Mouse (Mus musculus): ENCODE results near the gene Dgkz. TPM values are rescaled to one million over a fixed set of nuclear protein-coding genes. Genes with fewer than 3 reads are reported as not detected.

Dgkz gene
- polyA plus RNA-seq, 1 experiment from 2014 or later: 41.6 TPM

DNA sequence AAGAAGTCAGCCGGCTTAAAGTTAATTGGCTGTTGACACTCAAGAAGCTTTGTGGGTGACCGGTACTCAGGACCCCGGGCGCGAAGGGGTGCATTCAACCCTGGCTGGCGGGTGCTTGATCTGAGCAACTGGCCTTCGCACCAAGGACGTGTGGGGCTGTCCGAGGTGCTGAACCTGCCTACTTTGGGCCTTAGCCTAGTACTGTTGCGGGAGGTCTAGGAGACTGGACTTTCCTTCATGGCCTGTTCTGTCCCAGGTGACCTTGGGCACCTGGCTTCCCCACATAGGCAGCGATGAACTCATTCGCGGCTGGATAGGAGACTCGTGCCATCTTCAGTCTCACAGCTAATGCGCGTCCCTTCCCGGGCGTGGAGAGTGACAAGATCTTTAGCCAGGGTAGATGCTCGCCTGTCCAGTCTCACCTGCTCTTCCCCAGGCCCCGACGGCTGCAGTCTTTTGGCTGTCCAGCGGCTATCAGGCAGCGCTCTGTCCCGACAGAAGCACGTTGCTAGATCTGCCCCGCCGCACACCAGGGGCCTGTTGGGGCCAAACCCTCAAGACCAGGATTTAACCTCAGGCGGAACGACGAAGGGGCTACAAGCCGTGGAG, 54.4 kb downstream of the Dgkz start:
- no peak; the same call in 1 of the 2 replicates for ATAC-seq (ENCODE audit: low FRiP score, low read depth)
- H3K4me3 ChIP-seq: peak overlapping the region; percentile 55
- H3K9ac ChIP-seq: peak overlapping the region; percentile 60; the same call in 1 of the 2 replicates
- H3K9me3 ChIP-seq: no peaks in the 10 kb centered on the region
- peaks cover 22% of the 10 kb centered on the region for H3K4me1 ChIP-seq
- peaks cover 27% of the 10 kb centered on the region for H3K36me3 ChIP-seq
- no peak overlapping the region for H3K27ac ChIP-seq
- peak overlapping the region; percentile 91 for H3K4me2 ChIP-seq (replicated peaks)
- H3K27me3 ChIP-seq (replicated peaks): peaks cover 49% of the 10 kb centered on the region
- WGBS: 6% methylated on average over 31 of the region's 31 CpGs

DNA sequence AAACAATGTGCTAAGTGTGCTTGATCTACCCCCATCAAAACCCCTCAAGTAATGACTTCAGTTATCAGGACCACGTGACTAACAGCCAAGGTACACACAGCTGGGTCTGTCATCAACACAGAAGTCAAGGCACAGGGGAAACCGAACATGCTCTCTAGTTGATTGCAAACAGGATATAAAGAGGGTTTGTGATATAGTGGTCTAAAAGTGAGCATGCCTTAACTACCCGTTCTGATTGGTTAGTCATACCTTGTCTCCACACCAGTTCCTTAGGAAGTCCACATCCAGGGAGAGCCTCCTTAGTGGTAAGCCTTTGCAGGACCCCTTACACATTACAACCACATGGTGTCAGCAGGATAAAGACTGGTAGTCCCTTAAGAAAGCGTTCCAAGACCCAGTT, 55.5 kb downstream of the Dgkz start:
- H3K27me3 ChIP-seq (replicated peaks): peaks cover 46% of the 10 kb centered on the region
- WGBS: 75% methylated on average over 4 of the region's 4 CpGs
- peaks cover 39% of the 10 kb centered on the region for H3K36me3 ChIP-seq
- H3K4me1 ChIP-seq: peaks cover 22% of the 10 kb centered on the region
- H3K9ac ChIP-seq: no peak overlapping the region
- no peak overlapping the region for H3K4me3 ChIP-seq
- no peaks in the 10 kb centered on the region for H3K9me3 ChIP-seq
- H3K27ac ChIP-seq: no peak overlapping the region
- no peak overlapping the region for H3K4me2 ChIP-seq (replicated peaks)
- no peak for ATAC-seq (ENCODE audit: low FRiP score, low read depth)

DNA sequence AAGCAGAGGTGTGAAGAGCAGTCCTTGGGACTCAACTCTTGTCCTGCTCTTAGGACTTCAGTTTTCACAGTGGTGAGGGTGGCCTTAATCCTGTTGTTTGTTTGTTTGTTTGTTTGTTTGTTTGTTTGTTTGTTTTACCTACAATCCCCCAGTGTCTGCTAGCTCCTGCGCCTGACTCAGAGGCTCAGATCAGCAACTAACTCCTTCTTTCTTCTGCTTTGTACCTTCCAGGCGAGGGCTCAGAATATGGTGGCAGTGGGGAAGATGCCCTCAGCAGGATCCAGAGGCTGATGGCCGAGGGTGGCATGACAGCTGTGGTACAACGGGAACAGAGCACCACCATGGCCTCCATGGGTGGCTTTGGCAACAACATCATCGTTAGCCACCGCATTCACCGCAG, 58.6 kb downstream of the Dgkz start:
- Histone ChIP-seq H3K9me3 (no peaks in the 10 kb centered on the region), H3K36me3 (peaks cover 68% of the 10 kb centered on the region), H3K27ac (no peak overlapping the region), H3K4me2 (replicated peaks) (no peak overlapping the region), H3K27me3 (replicated peaks) (peaks cover 19% of the 10 kb centered on the region), H3K4me3 (no peak overlapping the region), H3K4me1 (peaks cover 6% of the 10 kb centered on the region), H3K9ac (no peak overlapping the region)
- ATAC-seq (ENCODE audit: low FRiP score, low read depth): no peak
- 90% methylated on average over 7 of the region's 7 CpGs for WGBS

DNA sequence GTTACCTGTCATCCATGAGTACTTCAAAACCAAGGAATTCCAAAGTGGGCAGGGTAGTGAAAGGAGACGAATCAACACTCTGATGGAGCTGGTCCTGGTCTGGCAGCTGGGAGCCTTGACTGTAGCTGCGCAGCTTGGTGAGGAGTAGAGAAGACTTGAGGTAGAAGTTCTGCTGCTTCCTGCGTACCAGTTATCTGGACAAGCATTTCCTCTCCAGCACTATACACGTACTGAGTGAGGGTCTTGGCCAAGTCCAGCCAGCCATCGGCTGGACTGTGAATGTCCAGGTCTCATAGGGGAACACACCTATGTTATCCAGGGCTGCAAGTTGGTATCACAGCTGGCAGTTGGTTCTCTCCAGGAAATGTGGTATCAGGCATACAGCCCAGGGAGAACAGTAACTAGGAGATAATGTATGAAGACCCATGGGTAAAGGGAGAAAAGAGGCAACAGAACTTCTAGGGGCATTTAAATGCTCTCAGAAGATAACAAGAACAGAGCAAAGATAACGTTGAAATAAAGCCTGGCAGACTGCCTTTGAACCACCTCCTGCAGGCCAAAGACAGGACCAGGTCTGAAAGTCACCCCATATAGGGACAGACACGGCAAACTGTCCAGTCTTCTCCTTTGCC, 59.2 kb downstream of the Dgkz start:
- Histone ChIP-seq H3K9ac (no peak overlapping the region), H3K4me1 (peaks cover 2% of the 10 kb centered on the region), H3K27ac (no peak overlapping the region), H3K9me3 (no peaks in the 10 kb centered on the region), H3K27me3 (replicated peaks) (peaks cover 13% of the 10 kb centered on the region), H3K4me2 (replicated peaks) (no peak overlapping the region), H3K4me3 (no peak overlapping the region), H3K36me3 (peaks cover 75% of the 10 kb centered on the region)
- WGBS: 91% methylated on average over 7 of the region's 7 CpGs
- no peak for ATAC-seq (ENCODE audit: low FRiP score, low read depth)

DNA sequence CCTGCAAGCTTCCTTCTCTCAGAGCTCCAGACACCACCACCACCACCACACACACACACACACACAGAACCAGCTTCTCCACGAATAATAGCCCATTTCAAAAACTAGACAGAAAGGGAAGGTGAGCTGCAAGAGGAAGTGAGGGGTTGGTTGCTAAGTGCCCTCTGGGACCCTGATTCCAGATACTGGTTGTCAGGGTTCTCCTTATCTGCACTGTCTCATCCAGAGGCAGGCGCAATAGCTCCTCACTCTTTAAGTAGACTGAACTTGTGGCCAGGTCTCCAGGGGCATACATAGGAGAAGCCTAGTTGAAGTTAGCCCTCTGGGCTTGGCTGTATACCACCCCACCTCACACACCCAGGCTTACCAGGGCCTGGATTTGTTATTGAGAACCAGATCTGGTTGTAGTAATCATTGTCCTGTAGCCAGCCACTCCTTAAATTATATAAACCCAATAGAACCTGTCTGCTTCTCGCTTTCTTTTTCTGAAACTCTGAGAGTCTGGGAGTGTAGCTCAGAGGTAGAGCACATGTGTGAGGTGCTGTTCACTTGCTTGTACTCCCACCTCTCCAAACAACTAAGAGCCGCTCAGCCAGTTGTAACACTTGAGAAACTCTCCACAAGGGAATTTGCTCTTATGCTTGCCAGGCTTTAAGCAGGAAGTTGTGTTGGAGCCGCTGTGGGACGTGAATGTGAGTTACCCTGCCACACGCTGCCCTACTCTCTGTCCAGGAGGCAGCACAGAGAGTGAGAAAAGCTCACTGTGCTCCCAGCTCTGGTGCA, 62.1 kb downstream of the Dgkz start:
- Histone ChIP-seq H3K9ac (no peak overlapping the region), H3K27me3 (replicated peaks) (no peaks in the 10 kb centered on the region), H3K4me2 (replicated peaks) (no peak overlapping the region), H3K4me1 (no peaks in the 10 kb centered on the region), H3K4me3 (no peak overlapping the region), H3K36me3 (peaks cover 89% of the 10 kb centered on the region), H3K27ac (no peak overlapping the region), H3K9me3 (no peaks in the 10 kb centered on the region)
- 90% methylated on average over 7 of the region's 7 CpGs for WGBS
- ATAC-seq (ENCODE audit: low FRiP score, low read depth): no peak

DNA sequence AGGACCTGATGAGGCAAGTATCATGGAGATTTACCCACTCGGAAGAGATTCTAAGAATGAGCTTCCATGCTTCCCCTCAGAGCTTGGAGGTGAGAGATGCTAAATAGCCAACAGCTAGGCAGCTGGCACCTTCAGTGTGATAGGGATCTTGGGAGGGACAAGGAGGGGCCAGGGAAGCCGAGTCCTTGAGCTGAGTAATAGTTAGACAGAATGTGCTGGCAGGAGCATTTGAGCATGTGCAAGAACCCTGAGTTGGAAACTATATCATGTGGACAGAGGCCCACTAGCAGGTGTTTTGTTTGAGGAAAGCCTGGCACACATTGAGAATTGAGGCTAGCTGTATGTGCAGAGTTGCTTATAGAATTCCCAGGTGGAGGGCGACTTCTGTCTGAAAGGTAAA, 63.0 kb downstream of the Dgkz start:
- ATAC-seq (ENCODE audit: low FRiP score, low read depth): no peak
- Histone ChIP-seq H3K9ac (no peak overlapping the region), H3K27ac (no peak overlapping the region), H3K4me3 (no peak overlapping the region), H3K36me3 (peaks cover 80% of the 10 kb centered on the region), H3K9me3 (no peaks in the 10 kb centered on the region), H3K4me2 (replicated peaks) (no peak overlapping the region), H3K27me3 (replicated peaks) (no peaks in the 10 kb centered on the region), H3K4me1 (no peaks in the 10 kb centered on the region)
- WGBS: 82% methylated on average over 3 of the region's 3 CpGs

- Histone ChIP-seq H3K9ac (no peak overlapping the region), H3K4me1 (peaks cover 6% of the 10 kb centered on the region; the same call in 1 of the 2 replicates), H3K36me3 (peaks cover 16% of the 10 kb centered on the region), H3K27ac (no peak overlapping the region), H3K4me2 (replicated peaks) (no peak overlapping the region), H3K9me3 (no peaks in the 10 kb centered on the region), H3K4me3 (no peak overlapping the region), H3K27me3 (replicated peaks) (no peaks in the 10 kb centered on the region)
- ATAC-seq (ENCODE audit: low FRiP score, low read depth): no peak
- WGBS: 95% methylated on average over 2 of the region's 2 CpGs
Observed at GRCm38 (mm10) chr2:91906141-91906540, 69.5 kb downstream of the Dgkz start.

- Histone ChIP-seq H3K36me3 (peaks cover 11% of the 10 kb centered on the region), H3K9ac (no peak overlapping the region), H3K9me3 (no peaks in the 10 kb centered on the region), H3K4me2 (replicated peaks) (no peak overlapping the region), H3K27ac (0 out of 2 replicates have a peak overlapping the region, but pooled peaks have one; percentile 16), H3K4me3 (no peak overlapping the region), H3K27me3 (replicated peaks) (no peaks in the 10 kb centered on the region), H3K4me1 (peaks cover 6% of the 10 kb centered on the region; the same call in 1 of the 2 replicates)
- WGBS: 52% methylated on average over 5 of the region's 5 CpGs
- peak; percentile 71 for ATAC-seq (ENCODE audit: low FRiP score, low read depth)
Observed at GRCm38 (mm10) chr2:91904618-91905307, 70.9 kb downstream of the Dgkz start.

- Histone ChIP-seq H3K9ac (no peak overlapping the region), H3K27ac (no peak overlapping the region), H3K27me3 (replicated peaks) (no peaks in the 10 kb centered on the region), H3K36me3 (peaks cover 7% of the 10 kb centered on the region), H3K4me1 (peaks cover 6% of the 10 kb centered on the region; the same call in 1 of the 2 replicates), H3K9me3 (no peaks in the 10 kb centered on the region), H3K4me2 (replicated peaks) (no peak overlapping the region), H3K4me3 (no peak overlapping the region)
- 92% methylated on average over 3 of the region's 3 CpGs for WGBS
- no peak for ATAC-seq (ENCODE audit: low FRiP score, low read depth)
Observed at GRCm38 (mm10) chr2:91903171-91903925, 72.3 kb downstream of the Dgkz start.

- WGBS: 62% methylated on average over 5 of the region's 5 CpGs
- Histone ChIP-seq H3K4me2 (replicated peaks) (no peak overlapping the region), H3K9ac (no peak overlapping the region), H3K9me3 (no peaks in the 10 kb centered on the region), H3K27ac (no peak overlapping the region), H3K4me3 (no peak overlapping the region), H3K27me3 (replicated peaks) (no peaks in the 10 kb centered on the region), H3K36me3 (peaks cover 7% of the 10 kb centered on the region), H3K4me1 (peaks cover 6% of the 10 kb centered on the region; the same call in 1 of the 2 replicates)
- ATAC-seq (ENCODE audit: low FRiP score, low read depth): no peak
Observed at GRCm38 (mm10) chr2:91902336-91902735, 73.3 kb downstream of the Dgkz start.

- Histone ChIP-seq H3K27me3 (replicated peaks) (no peaks in the 10 kb centered on the region), H3K27ac (no peak overlapping the region), H3K36me3 (peaks cover 7% of the 10 kb centered on the region), H3K9me3 (no peaks in the 10 kb centered on the region), H3K4me2 (replicated peaks) (no peak overlapping the region), H3K4me3 (no peak overlapping the region), H3K9ac (no peak overlapping the region), H3K4me1 (peaks cover 6% of the 10 kb centered on the region; the same call in 1 of the 2 replicates)
- ATAC-seq (ENCODE audit: low FRiP score, low read depth): no peak
- 93% methylated on average over 8 of the region's 8 CpGs for WGBS
Observed at GRCm38 (mm10) chr2:91900431-91900830, 75.2 kb downstream of the Dgkz start.

Measured in neural tube, embryonic 12.5 days (tissue).